Mouse (Mus musculus) thymus, postnatal 25 days (tissue): ENCODE results near the gene Errfi1.
"Not testable (repeated sequence)": the region's sequence is repeated elsewhere in the genome, so short reads cannot be mapped to it uniquely, and the experiment has no call there.

Experiments used
- DNase-seq: peaks from one replicate; pipeline ENCODE4 v3.0.0; 2022

The Errfi1 gene

DNA sequence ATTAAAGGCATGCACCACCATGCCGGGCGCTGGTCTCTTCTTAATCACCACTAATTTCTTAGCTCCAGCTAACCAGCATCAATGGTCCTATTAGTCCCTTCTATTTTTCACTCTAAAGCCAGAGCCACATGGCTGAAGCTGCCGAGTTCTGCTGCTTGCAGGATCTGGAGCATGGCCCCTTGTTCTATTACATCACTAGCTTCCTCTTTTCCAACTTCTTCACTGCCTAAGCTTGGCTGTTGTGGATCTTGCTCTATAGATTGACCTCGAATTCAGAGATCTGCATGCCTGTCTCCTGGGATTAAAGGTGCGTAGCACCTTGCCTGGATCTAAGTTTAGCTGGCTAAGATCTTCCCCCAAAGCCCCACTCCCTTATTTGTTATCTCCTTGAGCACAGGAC is 28.9 kb downstream of the Errfi1 start:
- no peak for DNase-seq

DNA sequence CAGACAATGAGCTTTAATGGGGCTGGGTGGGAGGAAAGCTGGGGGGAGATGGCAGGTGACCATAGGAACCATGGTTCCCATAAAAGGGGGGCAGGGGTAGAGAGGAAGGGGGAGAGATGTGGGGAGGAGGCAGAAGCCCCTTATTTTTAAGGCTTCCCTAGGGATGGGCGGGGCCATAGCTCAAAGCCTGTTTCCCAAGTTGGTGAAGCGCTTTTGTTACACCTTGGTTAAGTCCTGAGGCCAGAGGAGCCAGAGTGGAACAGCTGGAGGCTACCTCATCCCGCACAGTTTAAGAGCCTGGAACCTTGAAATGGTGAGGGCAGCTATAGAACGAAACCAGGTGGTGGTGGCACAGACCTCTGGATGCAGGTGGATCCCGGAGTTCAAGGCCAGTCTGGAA is 34.2 kb downstream of the Errfi1 start:
- DNase-seq, result no peak

DNA sequence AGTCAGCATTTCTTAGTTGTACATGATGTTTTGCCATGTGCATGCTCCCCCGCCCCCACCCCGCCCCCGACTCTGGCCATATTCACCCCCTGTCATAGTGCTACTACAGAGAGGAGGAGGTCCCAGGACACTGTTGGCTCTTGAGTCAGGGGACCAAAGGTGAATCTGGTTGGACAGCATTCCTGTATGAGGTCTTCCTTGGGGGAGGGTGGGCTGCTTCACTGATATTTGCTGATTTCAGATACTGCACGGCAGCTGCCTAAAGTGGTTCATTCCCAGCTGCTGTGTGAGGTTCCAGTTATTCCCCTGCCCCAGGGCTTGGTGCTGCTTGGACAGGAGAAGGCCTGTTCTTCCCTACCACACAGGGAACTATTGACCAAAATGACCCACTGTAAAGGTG is 34.8 kb downstream of the Errfi1 start:
- DNase-seq, result no peak

DNA sequence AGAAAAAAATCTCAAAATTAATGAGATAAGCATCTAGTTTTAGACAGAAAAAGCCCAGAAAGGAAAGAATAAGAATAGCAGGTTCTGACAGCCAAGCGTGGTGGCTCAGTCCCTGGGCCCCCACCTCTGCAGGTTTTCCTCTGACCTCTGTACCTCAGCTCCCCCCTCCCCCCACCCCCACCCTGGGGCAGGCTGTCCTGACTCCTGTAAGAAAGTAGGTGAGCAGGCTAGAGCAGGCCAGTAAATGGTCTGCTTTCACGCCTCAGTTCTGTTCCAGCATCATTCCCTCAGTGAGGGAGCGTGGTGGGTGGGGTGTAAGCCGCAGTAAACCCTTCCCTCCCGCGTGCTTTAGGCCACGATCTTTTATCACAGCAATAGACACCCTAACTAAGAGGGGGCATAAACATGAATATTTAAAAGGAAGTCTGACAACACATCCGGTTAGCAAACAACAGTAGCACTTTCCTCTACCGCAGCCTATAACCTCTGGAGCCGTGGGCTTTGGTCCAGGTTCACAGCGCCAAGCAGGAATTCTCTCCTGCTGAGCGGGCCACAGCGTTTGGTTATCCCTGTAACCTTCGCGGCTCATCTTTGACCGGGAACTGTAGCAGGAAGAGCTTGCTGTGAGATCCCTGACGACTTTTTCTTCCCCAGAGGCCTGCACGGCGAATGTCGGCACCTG is 35.7 kb downstream of the Errfi1 start:
- DNase-seq, result no peak

DNA sequence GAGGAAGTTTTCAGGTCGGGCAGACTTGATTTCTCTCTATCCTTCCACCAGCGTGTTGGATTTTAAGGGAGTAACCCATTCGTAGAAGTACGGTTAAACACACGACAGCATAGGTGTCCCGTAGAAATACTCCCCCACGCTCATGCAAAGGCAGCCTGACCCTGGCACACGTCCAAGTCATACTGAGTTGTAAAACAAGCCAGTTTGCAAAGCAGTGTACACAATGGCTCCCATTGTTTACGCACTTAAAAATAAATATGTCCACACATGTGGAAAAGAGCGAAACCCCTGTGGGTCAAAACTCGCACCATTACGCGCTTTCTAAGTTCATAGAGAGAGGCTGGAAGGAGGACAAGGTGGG is 36.2 kb downstream of the Errfi1 start:
- no peak for DNase-seq

DNA sequence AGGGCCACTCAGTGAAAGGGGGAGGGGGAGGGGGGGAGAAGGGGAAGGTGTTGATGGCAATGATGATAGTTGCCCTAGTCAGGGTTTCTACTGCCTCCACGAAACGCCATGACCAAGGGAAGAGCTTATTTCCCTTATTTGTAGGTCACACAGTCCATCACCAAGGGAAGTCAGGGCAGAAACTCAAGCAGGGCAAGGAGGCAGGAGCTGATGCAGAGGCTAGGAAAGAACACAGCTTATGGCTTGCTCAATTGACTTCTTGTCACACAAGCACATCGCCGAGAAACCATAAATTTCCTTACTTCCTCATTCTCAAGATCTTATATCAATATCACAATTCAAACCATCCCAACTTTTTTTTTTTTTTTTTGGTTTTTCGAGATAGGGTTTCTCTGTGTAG is 37.6 kb downstream of the Errfi1 start:
- DNase-seq, result no peak

DNA sequence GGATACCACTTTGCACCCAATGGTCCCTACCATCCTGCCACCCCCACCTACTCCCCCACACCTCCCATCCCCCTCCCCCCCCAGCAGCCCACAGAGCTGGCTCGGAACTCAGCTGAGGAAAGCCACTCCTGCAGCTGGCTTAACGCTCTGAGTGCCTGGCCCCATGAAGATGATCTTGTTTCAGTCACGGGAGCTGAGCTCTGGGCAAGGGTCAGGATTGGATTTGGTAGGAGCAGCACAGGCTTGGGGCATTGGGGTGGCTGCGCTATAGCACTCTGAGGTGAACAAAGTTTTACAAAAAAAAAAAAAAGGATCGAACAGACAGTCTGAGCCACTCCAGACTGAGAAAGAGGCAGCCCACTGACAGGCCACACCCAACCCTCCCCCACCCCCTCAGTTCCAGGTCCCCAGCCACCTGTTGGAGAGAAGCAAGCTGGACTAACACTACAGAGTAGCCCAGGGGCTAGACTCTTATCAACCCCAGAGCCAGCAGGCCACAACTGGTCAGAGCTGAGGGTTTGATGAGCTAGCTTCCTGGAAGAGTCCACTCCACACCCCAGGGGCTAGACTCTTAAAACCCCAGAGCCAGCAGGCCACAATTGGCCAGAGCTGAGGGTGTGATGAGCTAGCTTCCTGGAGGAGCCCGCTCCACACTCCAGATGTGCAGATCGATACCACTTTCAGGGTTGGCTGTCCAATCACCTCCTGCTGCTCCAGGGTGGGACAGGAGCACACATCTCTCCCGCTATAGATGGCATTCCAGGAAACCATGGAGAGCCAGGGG is 41.2 kb downstream of the Errfi1 start:
- no peak for DNase-seq

DNA sequence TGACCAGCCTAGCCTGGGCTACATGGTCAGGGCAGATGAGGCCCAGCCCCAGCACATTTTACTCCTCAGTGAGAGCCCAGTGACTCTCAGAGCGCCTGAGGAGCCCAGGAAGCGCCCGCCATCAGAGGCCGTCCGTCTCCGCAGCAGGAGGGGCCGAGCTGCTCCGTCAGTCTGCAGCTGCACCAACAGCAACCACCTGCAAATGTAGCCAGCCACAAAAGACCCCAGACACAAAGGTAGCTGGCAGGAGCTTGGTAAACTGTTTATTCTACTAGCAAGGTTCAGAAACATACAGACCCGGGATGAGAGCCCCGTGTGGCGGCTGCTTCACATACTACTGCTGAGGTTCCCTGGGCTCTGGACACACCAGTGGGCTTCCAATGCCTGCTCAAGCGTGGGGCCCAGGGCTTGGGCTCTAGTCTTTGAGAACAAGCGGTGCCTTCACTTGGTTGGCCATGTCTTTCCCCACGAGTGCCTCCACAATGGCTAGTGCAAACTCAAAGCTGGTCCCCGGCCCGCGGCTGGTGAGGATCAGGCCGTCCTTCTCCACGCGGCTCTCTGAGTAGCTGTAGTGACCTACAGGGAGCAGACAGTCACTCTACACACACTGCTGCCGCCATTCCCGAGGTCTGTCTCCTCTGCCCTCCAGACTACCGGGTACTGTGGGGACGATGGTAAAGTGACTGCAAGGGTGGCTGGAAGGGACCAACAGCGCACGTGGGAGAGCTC is 43.3 kb downstream of the Errfi1 start:
- DNase-seq, result peak; percentile 73

DNA sequence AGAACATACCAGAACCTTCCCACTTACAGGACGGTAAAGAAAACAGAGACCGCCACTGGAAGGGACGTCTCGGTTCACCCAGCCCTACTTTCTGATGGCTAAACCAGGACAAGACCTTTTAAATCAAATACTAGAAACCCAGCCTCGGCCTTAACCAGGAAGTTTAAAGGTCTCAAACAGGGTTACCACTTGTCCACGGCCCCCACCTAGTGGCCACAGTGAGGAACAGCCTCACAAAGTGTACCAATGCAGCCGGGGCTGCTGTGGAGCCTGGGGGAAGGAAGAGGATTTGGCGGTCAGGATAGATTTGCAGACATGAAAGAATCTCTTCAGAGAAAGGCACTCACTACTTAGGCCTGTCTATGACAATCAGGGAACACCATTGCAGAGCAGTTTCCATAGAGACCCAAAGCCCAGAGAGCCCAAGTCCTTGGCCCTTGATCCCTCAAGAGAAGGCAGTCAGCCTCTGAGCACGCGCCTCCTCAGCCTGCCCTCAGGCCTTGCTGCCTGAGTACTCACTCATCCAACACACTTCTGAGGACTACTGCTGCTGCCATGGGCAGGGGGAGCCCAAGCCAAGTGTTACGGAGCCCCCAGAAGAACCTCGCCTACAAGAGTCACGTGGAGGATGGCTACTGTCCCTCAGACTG is 45.1 kb downstream of the Errfi1 start:
- DNase-seq, result peak; percentile 85

DNA sequence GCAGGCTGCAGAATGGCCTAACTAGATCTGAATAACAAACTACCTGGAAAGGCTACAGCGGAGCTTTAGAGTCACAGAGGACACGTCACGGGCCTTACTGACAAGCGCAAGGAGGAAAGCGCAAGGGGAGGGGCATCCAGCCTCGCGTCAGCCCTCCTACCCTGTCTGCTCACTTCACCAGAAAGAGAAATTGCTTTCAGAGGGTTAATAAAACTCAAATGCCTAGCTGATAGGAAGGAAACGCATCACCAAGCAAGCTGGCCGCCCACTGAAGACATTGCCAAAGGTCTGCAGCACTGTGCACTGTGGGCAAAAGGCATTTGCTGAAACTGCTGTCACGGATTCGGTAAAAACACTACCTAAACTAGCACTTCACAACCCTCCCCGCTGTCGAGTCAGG is 46.8 kb downstream of the Errfi1 start:
- DNase-seq, result no peak

DNA sequence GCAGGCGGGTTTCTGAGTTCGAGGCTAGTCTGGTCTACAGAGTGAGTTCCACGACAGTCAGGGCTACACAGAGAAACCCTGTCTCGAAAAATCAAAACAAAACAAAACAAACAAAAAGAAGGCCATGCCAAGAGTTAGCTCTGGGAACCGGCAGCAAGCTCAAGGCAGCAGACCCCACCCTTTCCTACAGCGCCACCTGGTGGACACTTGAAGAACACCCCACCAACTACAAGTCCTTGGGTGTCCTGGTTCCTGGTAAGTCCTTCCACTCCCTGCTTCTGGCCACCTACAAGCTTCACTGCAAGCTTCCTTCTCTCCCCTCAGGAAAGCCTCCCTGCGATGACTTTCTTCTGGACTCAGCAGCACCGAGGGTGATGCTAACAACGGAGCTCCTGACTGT is 47.9 kb downstream of the Errfi1 start:
- peak; percentile 80 for DNase-seq

DNA sequence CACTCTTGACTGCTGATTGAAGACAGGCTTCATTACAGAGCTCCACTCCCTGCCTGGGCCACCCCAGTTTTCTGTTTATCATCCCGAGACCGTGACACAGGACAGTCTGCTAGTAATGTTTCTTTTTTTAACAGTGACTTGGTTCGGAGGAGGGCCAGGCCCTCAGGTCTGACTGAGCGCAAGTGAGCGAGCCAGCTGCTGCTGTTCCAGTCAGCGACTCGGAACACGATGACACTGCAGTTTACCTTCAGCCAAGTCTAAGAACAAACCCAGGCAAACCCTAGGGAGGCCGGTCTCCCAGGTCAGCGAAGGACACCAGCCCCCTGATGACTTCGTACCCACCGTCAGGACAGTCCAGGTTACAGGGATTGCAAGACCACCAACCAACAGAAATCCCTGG is 48.3 kb downstream of the Errfi1 start:
- no peak for DNase-seq

DNA sequence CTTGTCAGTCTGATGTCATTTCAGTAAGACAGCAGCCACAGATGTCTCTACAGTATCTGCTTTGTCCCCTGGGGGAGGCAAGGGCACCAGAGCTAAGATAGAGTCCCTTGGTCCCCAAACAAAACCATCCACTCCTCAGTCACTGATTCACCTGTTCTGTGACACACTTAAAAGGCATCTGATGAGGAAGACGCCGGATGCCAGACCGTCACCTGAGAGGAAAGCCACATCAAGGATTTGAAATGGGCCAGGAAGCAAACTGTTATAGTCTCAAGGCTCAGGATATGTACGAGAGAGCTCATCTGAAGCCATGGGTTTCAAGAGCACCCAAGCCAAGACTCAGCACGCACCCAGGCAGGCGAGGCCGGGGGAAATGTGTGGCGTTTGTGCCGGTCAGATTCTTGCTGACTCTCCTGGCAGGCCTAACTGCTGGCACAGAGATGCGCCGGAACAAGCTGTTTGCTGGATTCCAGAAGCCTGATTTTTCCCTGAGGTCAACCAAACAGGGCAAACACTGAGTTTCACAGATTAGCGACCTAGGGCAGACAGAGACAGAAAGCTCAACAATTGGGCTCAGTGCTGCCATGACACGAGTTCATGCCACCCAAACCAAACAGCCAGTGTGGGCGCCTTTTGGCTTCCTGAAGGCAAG is 49.5 kb downstream of the Errfi1 start:
- DNase-seq, result no peak

DNA sequence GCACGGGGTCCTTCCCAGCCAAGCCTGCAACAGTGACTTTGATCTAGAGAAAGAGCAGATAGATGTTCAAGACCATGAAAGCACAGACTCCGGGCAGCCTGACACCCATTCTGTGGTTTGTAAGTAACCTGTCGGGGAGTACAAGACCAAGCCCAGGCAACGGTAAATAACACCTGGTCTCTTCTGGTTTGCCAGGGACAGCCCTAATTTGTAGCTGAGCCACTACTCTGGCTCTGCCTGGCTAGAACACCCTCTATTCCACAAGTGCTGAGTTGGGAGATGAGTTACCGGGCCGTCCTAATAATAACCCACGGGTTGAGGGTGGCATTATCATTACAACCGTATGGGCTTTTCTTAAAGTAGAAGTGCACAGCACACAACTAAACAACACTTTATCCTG is 53.4 kb downstream of the Errfi1 start:
- DNase-seq, result no peak

DNA sequence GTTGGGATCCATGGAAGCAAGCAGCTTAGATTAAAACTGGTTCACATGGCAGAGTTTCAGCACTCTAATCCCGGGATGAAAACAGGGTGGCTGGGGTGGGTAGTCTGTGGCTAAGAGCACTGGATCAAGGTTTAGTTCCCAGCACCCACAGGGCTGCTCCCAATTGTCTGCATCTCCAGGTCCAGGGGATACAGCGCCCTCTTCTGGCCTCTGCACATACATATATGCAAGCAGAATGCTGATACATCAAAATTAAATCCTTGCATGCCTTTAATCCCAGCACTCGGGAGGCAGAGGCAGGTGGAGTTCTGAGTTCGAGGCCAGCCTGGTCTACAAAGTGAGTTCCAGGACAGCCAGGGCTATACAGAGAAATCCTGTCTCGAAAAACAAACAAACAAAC is 54.8 kb downstream of the Errfi1 start:
- not testable (repeated sequence) for DNase-seq

DNA sequence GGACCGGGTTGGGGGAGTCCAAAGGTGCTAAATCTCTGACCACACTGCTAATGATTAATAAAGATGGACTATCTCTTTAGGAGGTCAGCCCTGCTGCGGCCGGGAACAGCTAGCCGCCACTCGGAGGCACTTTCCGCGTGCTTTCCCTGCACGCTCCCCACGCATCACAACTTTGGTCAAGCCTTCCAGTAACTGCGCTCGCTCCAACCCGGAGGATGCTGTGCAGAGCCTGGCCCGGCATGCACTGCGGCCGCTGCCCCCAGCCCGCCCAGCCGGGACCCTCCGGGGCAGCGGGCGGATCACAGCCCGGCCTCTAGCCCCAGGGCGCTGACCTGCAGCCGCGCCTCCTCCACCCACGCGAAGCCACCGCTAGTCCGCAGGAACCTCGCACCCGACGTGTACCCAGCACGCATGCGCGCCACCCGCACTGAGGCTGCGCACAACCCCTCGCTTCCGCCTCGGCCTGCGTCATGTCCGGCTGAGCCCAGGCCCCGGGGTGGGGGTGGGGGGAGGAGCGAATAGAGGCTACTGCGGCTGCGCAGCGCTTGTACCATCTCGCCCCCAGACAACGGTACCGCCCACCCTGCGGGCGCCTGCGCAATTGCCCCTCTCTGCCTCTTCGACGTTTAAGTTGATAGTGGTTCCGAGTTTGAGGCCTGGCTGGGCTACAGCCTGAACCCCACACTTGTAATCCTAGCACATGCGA is 55.9 kb downstream of the Errfi1 start:
- DNase-seq, result peak; percentile 98

DNA sequence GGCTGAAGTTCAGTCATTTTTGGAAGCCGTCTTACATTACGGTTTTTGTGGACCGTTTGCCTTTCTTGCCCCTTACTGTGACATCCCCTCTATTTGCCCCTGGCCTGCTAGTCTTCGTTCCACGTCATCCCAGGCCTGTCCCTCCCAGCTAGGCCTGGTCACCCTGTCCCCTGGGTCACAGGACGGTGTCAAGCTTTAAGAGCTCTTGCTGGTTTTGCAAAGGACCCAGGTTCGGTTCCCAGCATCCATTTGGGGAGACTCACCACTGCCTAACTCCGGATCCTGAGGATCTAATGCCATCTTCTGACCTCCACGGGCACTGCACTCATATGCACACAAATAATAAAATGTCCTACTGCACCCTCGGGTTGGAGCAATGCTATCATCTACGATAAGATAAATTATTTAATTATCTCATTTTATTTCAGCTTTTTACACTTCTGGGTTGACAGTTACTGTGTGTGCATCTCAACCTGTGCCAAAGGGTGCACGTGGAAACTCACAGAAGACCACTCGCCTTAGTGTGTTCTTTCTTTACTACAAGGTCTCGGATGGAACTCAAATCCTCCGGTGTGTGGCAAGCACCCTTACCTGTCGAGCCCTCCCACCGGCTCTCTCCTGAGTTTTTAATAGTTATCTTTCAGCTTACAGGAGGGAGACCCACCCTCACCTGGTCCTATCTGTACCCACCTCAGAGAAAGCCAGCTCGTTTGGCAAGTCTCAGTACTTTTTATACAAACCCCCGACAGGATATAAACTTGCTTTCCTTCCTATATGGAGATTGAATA is 56.6 kb downstream of the Errfi1 start:
- no peak for DNase-seq

DNA sequence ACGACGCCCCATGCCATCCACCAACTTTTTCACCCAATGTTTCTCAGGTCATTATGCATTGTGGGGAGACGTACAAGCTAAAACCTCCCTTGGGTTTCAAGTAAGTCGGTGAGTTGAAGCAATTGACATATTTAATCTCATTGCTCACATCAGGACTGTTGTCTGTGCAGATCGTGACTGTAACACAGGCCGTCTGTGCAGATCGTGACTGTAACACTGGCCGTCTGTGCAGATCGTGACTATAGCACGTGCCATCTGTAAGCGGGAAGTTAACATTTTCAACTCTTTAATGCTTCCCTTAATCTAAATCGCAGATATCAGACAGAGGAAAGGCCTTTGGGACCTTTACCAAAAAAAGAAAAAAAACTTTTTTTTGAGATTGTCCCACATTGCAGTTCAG is 60.0 kb downstream of the Errfi1 start:
- DNase-seq, result no peak

DNA sequence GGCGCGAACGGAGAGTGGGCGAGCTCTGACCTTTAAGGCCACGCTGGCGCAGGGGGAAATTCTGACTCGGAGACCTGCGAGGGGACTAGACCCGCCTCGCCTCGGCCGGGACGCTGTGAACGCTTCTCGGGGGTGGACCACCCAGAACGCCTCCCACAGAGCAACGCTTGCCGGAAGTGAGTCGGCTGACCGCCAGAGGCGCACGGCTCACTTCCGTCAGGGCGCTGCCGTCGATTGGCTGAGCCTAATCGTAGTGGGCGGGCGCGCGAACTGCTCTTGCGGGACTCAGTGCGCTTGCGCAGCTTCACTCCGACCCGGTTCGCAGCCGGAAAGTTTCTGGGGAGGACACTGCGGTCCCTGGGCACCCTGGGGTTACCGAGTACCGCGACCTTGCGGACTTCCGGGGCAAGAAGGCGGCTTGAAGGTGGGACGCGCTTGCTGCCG is 60.6 kb downstream of the Errfi1 start, which contains the start of the genes Park7 and Tnfrsf9:
Park7 (minus strand) TSS at position 148 of the 444 bp plus-strand sequence.
Tnfrsf9 (plus strand) TSS at position 273 of the 444 bp plus-strand sequence.
- DNase-seq, result peak; percentile 94

DNA sequence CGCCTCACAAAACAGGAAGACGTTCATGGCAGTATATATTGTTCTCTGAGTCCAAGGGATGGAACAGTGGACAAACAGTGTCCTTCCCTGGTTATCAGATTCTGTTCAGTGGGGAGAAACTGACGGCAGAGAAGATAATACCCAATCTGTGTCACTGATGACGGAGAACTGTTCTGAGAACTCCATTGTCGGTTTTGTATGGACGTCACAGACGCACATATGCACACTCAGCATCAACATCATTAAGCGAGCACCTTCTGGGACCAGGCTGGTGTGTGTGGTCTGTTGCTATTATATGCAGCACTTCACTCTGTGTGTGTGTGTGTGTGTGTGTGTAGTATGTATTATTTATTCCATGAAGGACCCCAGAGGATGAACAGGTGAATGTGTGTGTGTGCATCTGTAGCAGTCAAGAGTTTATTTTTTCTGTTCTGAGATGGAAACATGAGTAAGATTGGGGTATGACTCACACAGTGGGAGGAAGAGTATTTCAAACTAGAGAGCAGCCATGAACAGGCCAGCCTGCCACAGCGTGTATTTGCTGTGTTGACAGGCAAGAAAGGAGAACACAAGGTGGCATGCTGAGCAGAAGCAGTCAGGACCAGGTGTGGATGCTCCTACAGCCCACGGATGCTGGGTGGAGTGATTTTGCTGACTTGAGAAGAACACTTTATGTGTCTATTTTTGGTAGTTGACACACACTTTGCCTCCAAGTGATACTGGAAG is 61.6 kb downstream of the Errfi1 start:
- no peak for DNase-seq
